Mouse (Mus musculus) layer of hippocampus, adult 18-20 months (tissue): ENCODE data around the gene Asb6. TPM values are rescaled to one million over a fixed set of nuclear protein-coding genes. Genes with fewer than 3 reads are reported as not detected.

Experiments
- total RNA-seq, 2 experiments: library from RNA; stranded (reverse); gene quantifications; 2 replicates each; pipeline ENCODE4 v1.2.3; 2021

The Asb6 gene
- total RNA-seq, 2 experiments from 2014 or later: 40.2 to 43.3 TPM

Other genes starting within 250 kb of the Asb6 start
- gene Cstad, start 235.3 kb downstream of the Asb6 start, total RNA-seq: 1 to 10 TPM; 4.5 to 5.3 TPM
- gene 1700001O22Rik, start 26.7 kb downstream of the Asb6 start, total RNA-seq: 1 to 10 TPM; 4.9 to 5.2 TPM
- 10 to 100 TPM; 32.1 to 32.5 TPM for gene Ntmt1, start 22.5 kb downstream of the Asb6 start, total RNA-seq
- 1 to 10 TPM in 1 of 2 experiments, under 1 TPM in 1; 0.94 to 1.9 TPM for gene Prrx2, start 4.6 kb upstream of the Asb6 start, total RNA-seq
- 1 to 10 TPM; 2.5 to 5.2 TPM for gene Ptges, start 99.5 kb upstream of the Asb6 start, total RNA-seq
- 10 to 100 TPM; 32.3 to 38.3 TPM for gene Tor1b, start 122.6 kb upstream of the Asb6 start, total RNA-seq
- gene Tor1a, start 137.6 kb upstream of the Asb6 start, total RNA-seq: 10 to 100 TPM; 49.5 to 51.4 TPM
- gene BC005624, start 151.9 kb upstream of the Asb6 start, total RNA-seq: 10 to 100 TPM; 68.0 to 68.2 TPM
- 10 to 100 TPM; 86.5 to 90.9 TPM for gene Usp20, start 151.9 kb upstream of the Asb6 start, total RNA-seq